Mouse (Mus musculus): ENCODE measurements around the gene Defb5.
"Not testable (repeated sequence)": the region's sequence is repeated elsewhere in the genome, so short reads cannot be mapped to it uniquely, and the experiment has no call there.

Gene Defb5

DNA sequence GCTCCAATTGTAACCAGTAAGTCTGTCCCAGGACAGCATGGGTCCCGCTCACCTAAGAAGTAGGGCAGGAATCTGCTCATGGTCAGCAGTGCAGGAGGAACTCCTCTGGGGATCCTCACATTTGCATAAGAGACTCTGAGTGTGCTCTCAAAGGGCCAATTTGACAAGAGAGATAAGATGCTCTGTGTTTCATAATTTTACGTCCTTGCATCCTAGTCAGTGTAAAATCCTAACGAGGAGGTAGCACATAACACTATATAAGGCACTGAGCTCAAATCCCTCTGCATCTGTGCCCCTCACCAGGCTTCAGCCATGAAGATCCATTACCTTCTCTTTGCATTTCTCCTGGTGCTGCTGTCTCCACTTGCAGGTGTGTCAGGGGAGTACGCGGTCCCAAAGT lies at the start of gene Defb5:
TSS of gene Defb5 (plus strand) at position 301 of the 400 bp plus-strand sequence.
- DNase-seq: no peak

DNA sequence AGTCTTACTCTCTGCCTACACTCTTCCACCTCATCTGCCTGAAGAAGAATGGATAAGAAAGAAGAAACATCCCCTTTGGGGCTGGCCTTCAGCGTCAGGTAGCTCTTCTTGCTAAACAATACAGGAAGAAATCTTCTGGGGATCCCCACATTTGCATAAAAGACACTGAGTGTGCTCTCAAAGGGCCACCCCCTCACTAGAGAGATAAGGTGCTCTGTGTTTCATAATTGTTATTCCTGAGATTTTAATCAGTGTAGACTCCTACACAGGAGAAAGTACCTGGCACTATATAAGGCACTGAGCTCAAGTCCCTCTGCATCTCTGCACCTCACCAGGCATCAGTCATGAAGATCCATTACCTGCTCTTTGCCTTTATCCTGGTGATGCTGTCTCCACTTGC lies 22.2 kb upstream of the Defb5 start, which contains the start of gene Defb6:
TSS of gene Defb6 (plus strand) at position 318 of the 400 bp plus-strand sequence.
- no peak for DNase-seq

DNA sequence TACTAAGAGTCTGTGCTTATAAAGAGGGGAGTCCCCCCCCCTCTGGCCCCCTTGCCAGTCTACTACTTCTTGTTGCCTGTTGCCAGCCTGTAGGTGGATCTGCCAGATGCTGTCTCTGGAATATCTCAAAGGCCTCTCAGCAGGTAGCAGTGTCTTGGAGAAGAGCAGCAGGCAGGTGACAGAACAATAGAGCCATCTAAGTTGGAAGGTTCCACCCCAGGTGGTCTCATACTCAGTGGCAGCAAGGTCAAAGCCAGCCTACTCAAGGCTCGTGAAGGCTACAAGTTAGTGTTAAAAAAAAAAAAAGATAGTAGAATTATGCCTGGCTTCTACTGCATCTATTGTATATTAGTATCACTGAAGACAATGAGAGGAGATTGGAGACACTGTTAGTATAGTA lies 9.3 kb upstream of the Defb5 start:
- DNase-seq: no peak

DNA sequence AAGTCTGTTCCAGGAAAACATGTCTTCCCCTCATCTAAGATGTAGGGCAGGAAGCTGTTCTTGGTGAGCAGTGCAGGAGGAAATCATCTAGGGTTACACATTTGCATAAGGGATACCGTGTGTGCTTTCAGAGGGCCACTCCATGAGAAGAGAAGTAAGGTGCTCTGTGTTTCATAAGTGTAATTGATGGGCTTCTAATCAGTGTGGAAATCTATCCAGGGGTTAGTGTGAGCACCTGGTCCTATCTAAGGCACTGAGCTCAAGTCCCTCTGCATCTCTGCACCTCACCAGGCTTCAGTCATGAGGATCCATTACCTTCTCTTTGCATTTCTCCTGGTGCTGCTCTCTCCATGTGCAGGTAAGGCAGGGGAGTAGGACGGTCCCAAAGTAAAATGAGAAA lies 7.8 kb upstream of the Defb5 start, which contains the start of gene Defb46:
TSS of gene Defb46 (plus strand) at position 301 of the 400 bp plus-strand sequence.
- no peak for DNase-seq

DNA sequence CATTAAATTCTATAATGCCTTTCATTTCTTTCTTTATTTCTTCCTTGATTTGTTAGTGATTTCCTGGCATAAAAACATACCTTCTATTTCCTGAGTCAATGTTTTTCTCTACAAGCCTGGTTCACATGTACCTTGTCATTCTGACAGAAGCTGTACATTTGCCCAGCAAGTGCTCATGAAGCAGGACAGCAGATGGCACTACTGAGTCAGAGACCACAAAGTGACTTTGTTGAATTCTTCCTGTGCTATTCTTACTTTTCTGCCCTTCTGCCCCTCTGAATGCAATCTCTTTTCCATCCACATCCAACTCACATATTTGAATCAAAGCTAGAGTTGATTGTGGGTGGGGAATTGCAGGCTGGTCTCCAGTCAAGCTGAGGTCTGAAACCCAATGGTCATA lies 10.8 kb downstream of the Defb5 start:
- DNase-seq: no peak

DNA sequence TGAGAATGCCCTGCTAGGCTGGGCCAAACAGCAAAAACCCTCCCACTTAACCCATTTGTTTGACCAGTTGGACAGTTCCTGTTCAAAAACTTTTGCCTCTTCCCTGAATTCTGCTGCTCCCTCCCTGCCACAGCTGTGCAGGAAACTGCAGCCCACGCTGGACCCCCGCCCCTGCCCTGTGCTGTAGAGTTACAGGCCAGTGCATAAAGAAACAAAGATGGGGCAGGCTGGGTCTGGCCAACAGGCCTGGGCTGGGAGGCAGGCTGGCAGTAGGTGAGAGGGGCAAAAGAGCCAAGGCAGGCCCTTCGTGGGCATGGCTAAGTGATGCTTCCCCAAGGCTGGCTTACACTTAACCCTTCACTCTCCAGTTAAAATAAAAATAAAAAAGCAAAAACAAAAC lies 12.3 kb downstream of the Defb5 start:
- DNase-seq: no peak

DNA sequence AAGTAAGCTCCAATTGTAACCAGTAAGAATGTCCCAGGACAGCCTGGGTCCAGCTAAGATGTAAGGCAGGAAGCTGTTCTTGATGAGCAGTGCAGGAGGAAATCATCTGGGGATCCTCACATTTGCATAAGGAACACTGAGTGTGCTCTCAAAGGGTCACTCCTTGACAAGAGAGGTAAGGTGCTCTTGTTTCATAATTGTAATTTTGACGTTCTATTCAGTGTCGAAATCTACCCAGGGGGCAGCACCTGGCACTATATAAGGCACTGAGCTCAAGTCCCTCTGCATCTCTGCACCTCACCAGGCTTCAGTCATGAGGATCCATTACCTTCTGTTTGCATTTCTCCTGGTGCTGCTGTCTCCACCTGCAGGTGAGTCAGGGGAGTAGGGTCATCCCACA lies 45.7 kb downstream of the Defb5 start, which contains the start of gene Defb3:
TSS of gene Defb3 (plus strand) at position 301 of the 400 bp plus-strand sequence.
- DNase-seq: not testable (repeated sequence)

DNA sequence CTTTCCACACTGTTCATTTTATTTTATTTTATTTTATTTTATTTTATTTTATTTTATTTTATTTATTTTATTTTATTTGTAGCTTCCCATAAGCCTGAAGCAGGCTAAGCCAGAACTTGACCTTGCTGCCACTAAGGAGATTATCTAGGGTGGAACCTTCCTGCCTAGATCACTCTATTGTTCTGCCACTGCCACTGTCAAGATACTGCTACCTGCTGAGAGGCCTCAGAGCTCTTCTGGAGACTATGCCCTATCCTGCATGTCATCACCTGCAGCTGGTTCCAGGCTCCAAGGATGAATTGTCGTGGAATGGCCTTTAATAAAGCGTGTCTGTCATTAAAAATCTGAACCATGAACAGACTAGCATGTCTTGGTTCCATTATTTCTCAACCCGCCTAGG lies 51.0 kb downstream of the Defb5 start:
- DNase-seq: not testable (repeated sequence)

All from liver (tissue).